Mouse (Mus musculus) R1 (cell line): ENCODE measurements at regions not wholly inside any gene's neighbourhood (a gene's known extent, or its start where the extent isn't known, plus 50 kb on each side); places are given as distances from the start of the nearest gene placed in this dataset.
"Not testable (repeated sequence)": the region's sequence is repeated elsewhere in the genome, so short reads cannot be mapped to it uniquely, and the experiment has no call there.

Experiments
- DNase-seq: peaks from one replicate; pipeline ENCODE4 v3.0.0-alpha.2; 2018; ENCODE audit warnings: low read depth, low spot score

- peak; percentile 73 for DNase-seq
Observed at GRCm38 (mm10) chr1:128535537-128536150, 56.4 kb downstream of the Cxcr4 start.

- no peak for DNase-seq
Observed at GRCm38 (mm10) chr1:128532632-128533031, 59.5 kb downstream of the Cxcr4 start.

GRCm38 (mm10) chr1:128529808-128530545, 62.1 kb downstream of the Cxcr4 start:
- DNase-seq, result no peak

- no peak for DNase-seq
Observed at GRCm38 (mm10) chr1:128519234-128519633, 72.9 kb downstream of the Cxcr4 start.

GRCm38 (mm10) chr1:128518514-128518913, 73.6 kb downstream of the Cxcr4 start:
- DNase-seq, result no peak

GRCm38 (mm10) chr1:128517351-128517750, 74.7 kb downstream of the Cxcr4 start:
- DNase-seq, result no peak

- DNase-seq, result no peak
Observed at GRCm38 (mm10) chr1:128514327-128514726, 77.8 kb downstream of the Cxcr4 start.

- no peak for DNase-seq
Observed at GRCm38 (mm10) chr1:128513911-128514310, 78.2 kb downstream of the Cxcr4 start.

GRCm38 (mm10) chr1:128513153-128513552, 78.9 kb downstream of the Cxcr4 start:
- DNase-seq, result no peak

- no peak for DNase-seq
Observed at GRCm38 (mm10) chr1:128508816-128509461, 83.2 kb downstream of the Cxcr4 start.

- no peak for DNase-seq
Observed at GRCm38 (mm10) chr1:128506551-128507313, 85.4 kb downstream of the Cxcr4 start.

- peak; percentile 93 for DNase-seq
Observed at GRCm38 (mm10) chr1:128504371-128504770, 87.2 kb upstream of the Dars start.

- DNase-seq, result no peak
Observed at GRCm38 (mm10) chr1:128498042-128498772, 81.0 kb upstream of the Dars start.

GRCm38 (mm10) chr1:128492251-128492650, 75.1 kb upstream of the Dars start:
- DNase-seq, result no peak

- not testable (repeated sequence) for DNase-seq
Observed at GRCm38 (mm10) chr1:128487181-128487580, 70.0 kb upstream of the Dars start.

GRCm38 (mm10) chr1:128478376-128478775, 61.2 kb upstream of the Dars start:
- DNase-seq, result no peak

- no peak for DNase-seq
Observed at GRCm38 (mm10) chr1:128477653-128478052, 60.5 kb upstream of the Dars start.

GRCm38 (mm10) chr1:128472713-128473230, 55.6 kb upstream of the Dars start:
- no peak for DNase-seq

- peak; percentile 93 for DNase-seq
Observed at GRCm38 (mm10) chr1:128472022-128472712, 55.0 kb upstream of the Dars start.

- no peak for DNase-seq
Observed at GRCm38 (mm10) chr1:128470786-128471185, 53.6 kb upstream of the Dars start.
